Mouse (Mus musculus): Measurements from ENCODE around the gene Bckdhb. TPM values are rescaled to one million over a fixed set of nuclear protein-coding genes. Genes with fewer than 3 reads are reported as not detected.

Gene Bckdhb
- total and polyA plus RNA-seq, 3 experiments = 10.6 to 20.3 (median 12.0) TPM

DNA sequence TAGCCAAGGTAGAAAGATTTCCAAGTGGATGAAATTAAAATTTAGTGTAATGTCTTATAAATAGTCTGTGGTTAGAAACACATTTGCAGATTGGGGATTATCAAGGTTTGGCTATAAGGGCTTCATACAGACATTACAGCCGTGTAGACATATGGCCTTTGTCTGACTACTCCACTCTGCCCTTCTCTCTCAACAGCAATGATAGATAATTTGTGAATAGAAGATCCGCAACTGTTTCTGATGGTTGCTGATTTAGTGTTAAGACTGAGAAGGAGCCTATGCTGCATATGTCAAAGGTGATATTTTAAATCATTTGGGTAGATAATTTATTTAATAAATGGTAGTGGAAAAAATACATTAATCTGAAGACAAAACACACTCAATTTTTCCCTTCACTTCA is 115.4 kb downstream of the Bckdhb start:
- Histone ChIP-seq H3K36me3 (replicated peaks in 1 of 2; ENCODE audit: control insufficient read depth in 1 of 2, insufficient read depth in 1 of 2, low read length in 1 of 2) (no peaks in the 10 kb centered on the region), H3K27ac (ENCODE audit: insufficient read depth, low read depth) (no peak overlapping the region), H3K9ac (ENCODE audit: insufficient read depth, low read depth) (no peak overlapping the region), H3K27me3 (replicated peaks) (no peaks in the 10 kb centered on the region), H3K4me3 (replicated peaks in 1 of 3; ENCODE audit: low read depth in 2 of 3, low read length in 2 of 3, poor library complexity in 1 of 3) (no peak overlapping the region), H3K9me3 (replicated peaks; ENCODE audit: low read length) (no peaks in the 10 kb centered on the region), H3K4me1 (ENCODE audit: control insufficient read depth in 1 of 2, insufficient read depth in 2 of 2) (no peaks in the 10 kb centered on the region), H3K4me2 (ENCODE audit: insufficient read depth, low read depth, poor library complexity, severe bottlenecking) (no peak overlapping the region), H3K79me2 (replicated peaks; ENCODE audit: control insufficient read depth, extremely low read depth, insufficient read depth, poor library complexity, severe bottlenecking) (no peaks in the 10 kb centered on the region)
- TF ChIP-seq TCF12 (IDR thresholded peaks at IDR 0.05; ENCODE audit: low read depth, low read length) = no peak
- TF ChIP-seq JUN (IDR thresholded peaks at IDR 0.05; ENCODE audit: insufficient read depth, low read depth, low read length) = no peak
- TF ChIP-seq CTCF (conservative IDR thresholded peaks at IDR 0.05 in 1 of 2, IDR thresholded peaks at IDR 0.05 in 1 of 2; ENCODE audit: low read depth in 2 of 2, low read length in 2 of 2) = no peak
- in situ Hi-C loops (cut with MboI; ENCODE audit: low pct_ligation_motif_present, low pct_unique_long_range_greater_than_20kb, low sequenced_read_pairs) = no loop called here
- DNase-seq (ENCODE audit: extremely low read depth) = no peak
- dilution Hi-C loops (cut with MboI; ENCODE audit: extremely low pct_ligation_motif_present, extremely low pct_unique_long_range_greater_than_20kb, low sequenced_read_pairs) = no loop called here

DNA sequence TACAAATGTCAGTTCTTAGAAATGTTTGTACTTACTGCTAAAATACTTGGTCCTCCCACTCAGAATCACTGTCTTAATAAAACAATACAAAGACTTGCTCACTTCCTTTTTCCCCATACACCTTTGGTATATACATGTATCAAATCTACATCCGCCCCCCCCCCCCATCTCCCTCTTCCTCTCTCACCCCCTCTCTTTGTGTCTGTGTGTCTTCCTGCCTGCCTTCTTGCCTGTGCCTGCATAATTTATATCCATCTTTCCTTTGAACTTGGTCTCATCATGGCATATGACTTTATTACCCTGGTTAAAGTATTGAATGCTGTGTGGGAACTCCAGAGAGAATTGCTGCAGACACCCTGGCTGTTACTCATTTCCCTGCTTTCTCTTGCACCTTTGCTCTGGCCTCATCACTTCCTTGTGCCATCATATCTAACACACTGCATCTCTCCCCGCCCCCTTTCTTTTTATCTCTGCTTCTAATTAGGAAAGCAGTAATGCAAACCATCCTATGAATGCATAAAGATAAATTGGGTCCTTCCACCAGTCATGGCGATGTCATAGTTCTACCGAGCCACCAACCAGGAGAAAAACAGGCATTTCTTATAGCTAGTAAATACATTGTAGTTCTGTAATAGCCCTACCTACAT is 116.8 kb downstream of the Bckdhb start:
- Histone ChIP-seq H3K4me3 (replicated peaks in 1 of 3; ENCODE audit: low read depth in 2 of 3, low read length in 2 of 3, poor library complexity in 1 of 3) (no peak overlapping the region), H3K27ac (ENCODE audit: insufficient read depth, low read depth) (no peak overlapping the region), H3K9me3 (replicated peaks; ENCODE audit: low read length) (no peaks in the 10 kb centered on the region), H3K4me1 (ENCODE audit: control insufficient read depth in 1 of 2, insufficient read depth in 2 of 2) (no peaks in the 10 kb centered on the region), H3K4me2 (ENCODE audit: insufficient read depth, low read depth, poor library complexity, severe bottlenecking) (no peak overlapping the region), H3K36me3 (replicated peaks in 1 of 2; ENCODE audit: control insufficient read depth in 1 of 2, insufficient read depth in 1 of 2, low read length in 1 of 2) (no peaks in the 10 kb centered on the region), H3K27me3 (replicated peaks) (no peaks in the 10 kb centered on the region), H3K79me2 (replicated peaks; ENCODE audit: control insufficient read depth, extremely low read depth, insufficient read depth, poor library complexity, severe bottlenecking) (no peaks in the 10 kb centered on the region), H3K9ac (ENCODE audit: insufficient read depth, low read depth) (no peak overlapping the region)
- DNase-seq (ENCODE audit: extremely low read depth) = no peak
- no peak for TF ChIP-seq USF2 (conservative IDR thresholded peaks at IDR 0.05; ENCODE audit: low read depth, low read length)
- TF ChIP-seq UBTF (IDR thresholded peaks at IDR 0.05; ENCODE audit: low read depth, low read length) = no peak
- no peak for TF ChIP-seq E2F4 (IDR thresholded peaks at IDR 0.05; ENCODE audit: insufficient replicate concordance, low read depth, low read length)
- no peak for TF ChIP-seq USF1 (IDR thresholded peaks at IDR 0.05; ENCODE audit: low read depth, low read length)
- dilution Hi-C loops (cut with MboI; ENCODE audit: extremely low pct_ligation_motif_present, extremely low pct_unique_long_range_greater_than_20kb, low sequenced_read_pairs) (no loop called here), in situ Hi-C loops (cut with MboI; ENCODE audit: low pct_ligation_motif_present, low pct_unique_long_range_greater_than_20kb, low sequenced_read_pairs) (no loop called here)

- Histone ChIP-seq H3K27me3 (replicated peaks) (no peaks in the 10 kb centered on the region), H3K4me3 (replicated peaks in 1 of 3; ENCODE audit: low read depth in 2 of 3, low read length in 2 of 3, poor library complexity in 1 of 3) (no peak overlapping the region), H3K4me2 (ENCODE audit: insufficient read depth, low read depth, poor library complexity, severe bottlenecking) (no peak overlapping the region), H3K36me3 (replicated peaks in 1 of 2; ENCODE audit: control insufficient read depth in 1 of 2, insufficient read depth in 1 of 2, low read length in 1 of 2) (no peaks in the 10 kb centered on the region), H3K27ac (ENCODE audit: insufficient read depth, low read depth) (no peak overlapping the region), H3K9me3 (replicated peaks; ENCODE audit: low read length) (no peaks in the 10 kb centered on the region), H3K9ac (ENCODE audit: insufficient read depth, low read depth) (no peak overlapping the region), H3K79me2 (replicated peaks; ENCODE audit: control insufficient read depth, extremely low read depth, insufficient read depth, poor library complexity, severe bottlenecking) (no peaks in the 10 kb centered on the region), H3K4me1 (ENCODE audit: control insufficient read depth in 1 of 2, insufficient read depth in 2 of 2) (no peaks in the 10 kb centered on the region)
- in situ Hi-C loops (cut with MboI; ENCODE audit: low pct_ligation_motif_present, low pct_unique_long_range_greater_than_20kb, low sequenced_read_pairs) (no loop called here), dilution Hi-C loops (cut with MboI; ENCODE audit: extremely low pct_ligation_motif_present, extremely low pct_unique_long_range_greater_than_20kb, low sequenced_read_pairs) (no loop called here)
- no peak for DNase-seq (ENCODE audit: extremely low read depth)
- TF ChIP-seq KAT2A (IDR thresholded peaks at IDR 0.05; ENCODE audit: insufficient replicate concordance, low read length) (no peak), BHLHE40 (IDR thresholded peaks at IDR 0.05; ENCODE audit: low read depth, low read length) (no peak), EP300 (IDR thresholded peaks at IDR 0.05; ENCODE audit: low read length) (no peak), USF2 (conservative IDR thresholded peaks at IDR 0.05; ENCODE audit: low read depth, low read length) (no peak), MXI1 (IDR thresholded peaks at IDR 0.05; ENCODE audit: low read depth, low read length) (no peak)
Observed at GRCm38 (mm10) chr9:84042539-84042938, 117.6 kb downstream of the Bckdhb start.
